Mouse (Mus musculus) E14TG2a.4 (cell line): ENCODE results near the gene C1qtnf6.

Experiments used
- H3K27me3 ChIP-seq: 2 replicates; pipeline ENCODE4 v1.6.1; 2014; ENCODE audit warnings: low read length, control low read depth; ENCODE audit not compliant: insufficient read depth
- H3K36me3 ChIP-seq: 2 replicates; pipeline ENCODE4 v1.6.1; 2014; ENCODE audit warnings: low read length, control low read depth; ENCODE audit not compliant: insufficient read depth
- H3K4me1 ChIP-seq: replicated peaks from 2 replicates; pipeline ENCODE4 v1.6.1; 2014; ENCODE audit warnings: low read depth, low read length, control low read depth
- H3K4me3 ChIP-seq: replicated peaks from 2 replicates; pipeline ENCODE4 v1.5.1; 2014; ENCODE audit warnings: mild to moderate bottlenecking, low read length
- H3K9me3 ChIP-seq: 2 replicates; pipeline ENCODE4 v1.6.1; 2014; ENCODE audit warnings: low read length, control low read depth
- CTCF ChIP-seq: conservative IDR thresholded peaks from 2 replicates; pipeline ENCODE4 v1.5.1; 2014; ENCODE audit warnings: low read length
- NANOG ChIP-seq: IDR thresholded peaks from 2 replicates; pipeline ENCODE4 v1.6.1; 2014; ENCODE audit warnings: borderline replicate concordance, low read length, mixed read lengths
- POU5F1 ChIP-seq: IDR thresholded peaks from 2 replicates; pipeline ENCODE4 v1.6.1; 2014; ENCODE audit warnings: low read length, borderline replicate concordance

C1qtnf6 gene

GRCm38 (mm10) chr15:78563937-78564336 lies 32.7 kb upstream of the C1qtnf6 start:
- Histone ChIP-seq H3K9me3 (no peaks in the 10 kb centered on the region), H3K4me3 (no peak overlapping the region), H3K4me1 (peaks cover 19% of the 10 kb centered on the region), H3K36me3 (no peaks in the 10 kb centered on the region), H3K27me3 (0 out of 2 replicates have a peak, but pooled peaks cover 4% of the 10 kb centered on the region)
- TF ChIP-seq NANOG = no peak
- no peak for TF ChIP-seq CTCF
- TF ChIP-seq POU5F1 = no peak

GRCm38 (mm10) chr15:78563344-78563743 lies 32.1 kb upstream of the C1qtnf6 start:
- no peak overlapping the region for H3K4me3 ChIP-seq
- TF ChIP-seq CTCF (no peak), NANOG (no peak), POU5F1 (no peak)
- no peaks in the 10 kb centered on the region for H3K9me3 ChIP-seq
- H3K4me1 ChIP-seq = peaks cover 23% of the 10 kb centered on the region
- 0 out of 2 replicates have a peak, but pooled peaks cover 4% of the 10 kb centered on the region for H3K27me3 ChIP-seq
- H3K36me3 ChIP-seq = no peaks in the 10 kb centered on the region

GRCm38 (mm10) chr15:78559141-78559979 lies 28.1 kb upstream of the C1qtnf6 start:
- H3K36me3 ChIP-seq = no peaks in the 10 kb centered on the region
- TF ChIP-seq CTCF (no peak), POU5F1 (no peak), NANOG (no peak)
- no peak overlapping the region for H3K4me3 ChIP-seq
- H3K27me3 ChIP-seq = 0 out of 2 replicates have a peak, but pooled peaks cover 4% of the 10 kb centered on the region
- H3K4me1 ChIP-seq = peaks cover 36% of the 10 kb centered on the region
- no peaks in the 10 kb centered on the region for H3K9me3 ChIP-seq

GRCm38 (mm10) chr15:78557693-78558535 lies 26.7 kb upstream of the C1qtnf6 start:
- Histone ChIP-seq H3K4me3 (no peak overlapping the region), H3K36me3 (peaks cover 8% of the 10 kb centered on the region), H3K4me1 (peaks cover 44% of the 10 kb centered on the region), H3K9me3 (peaks cover 2% of the 10 kb centered on the region; the same call in 1 of the 2 replicates), H3K27me3 (0 out of 2 replicates have a peak, but pooled peaks cover 4% of the 10 kb centered on the region)
- TF ChIP-seq NANOG (no peak), POU5F1 (no peak), CTCF (no peak)

- Histone ChIP-seq H3K36me3 (peaks cover 12% of the 10 kb centered on the region), H3K4me3 (peak overlapping the region; percentile 85), H3K9me3 (peaks cover 14% of the 10 kb centered on the region), H3K27me3 (no peaks in the 10 kb centered on the region), H3K4me1 (peaks cover 40% of the 10 kb centered on the region)
- TF ChIP-seq CTCF (0 out of 2 replicates have a peak, but pooled peaks have one; percentile 4), POU5F1 (no peak), NANOG (no peak)
Measured at GRCm38 (mm10) chr15:78554545-78555313, 23.5 kb upstream of the C1qtnf6 start.

GRCm38 (mm10) chr15:78549189-78549734 lies 18.0 kb upstream of the C1qtnf6 start:
- peaks cover 14% of the 10 kb centered on the region for H3K9me3 ChIP-seq
- peaks cover 50% of the 10 kb centered on the region for H3K4me1 ChIP-seq
- peaks cover 12% of the 10 kb centered on the region for H3K36me3 ChIP-seq
- no peak for TF ChIP-seq POU5F1
- no peak for TF ChIP-seq CTCF
- TF ChIP-seq NANOG = no peak
- peaks cover 15% of the 10 kb centered on the region for H3K27me3 ChIP-seq
- H3K4me3 ChIP-seq = no peak overlapping the region

GRCm38 (mm10) chr15:78548711-78549110 lies 17.5 kb upstream of the C1qtnf6 start:
- Histone ChIP-seq H3K36me3 (peaks cover 12% of the 10 kb centered on the region), H3K27me3 (peaks cover 21% of the 10 kb centered on the region), H3K4me3 (no peak overlapping the region), H3K9me3 (peaks cover 14% of the 10 kb centered on the region), H3K4me1 (peaks cover 50% of the 10 kb centered on the region)
- no peak for TF ChIP-seq CTCF
- TF ChIP-seq POU5F1 = no peak
- TF ChIP-seq NANOG = no peak

- TF ChIP-seq NANOG (no peak), CTCF (no peak), POU5F1 (no peak)
- H3K9me3 ChIP-seq = peaks cover 14% of the 10 kb centered on the region
- H3K4me3 ChIP-seq = peak overlapping the region; percentile 17; the same call in 1 of the 2 replicates
- H3K4me1 ChIP-seq = peaks cover 52% of the 10 kb centered on the region
- H3K36me3 ChIP-seq = peaks cover 8% of the 10 kb centered on the region
- peaks cover 22% of the 10 kb centered on the region for H3K27me3 ChIP-seq
Measured at GRCm38 (mm10) chr15:78548336-78548665, 17.1 kb upstream of the C1qtnf6 start.
